Mouse (Mus musculus): ENCODE data around the gene 6030408B16Rik. TPM values are rescaled to one million over a fixed set of nuclear protein-coding genes. Genes with fewer than 3 reads are reported as not detected.

The 6030408B16Rik gene
- polyA plus RNA-seq, 1 experiment from 2014 or later = 0.15 TPM

DNA sequence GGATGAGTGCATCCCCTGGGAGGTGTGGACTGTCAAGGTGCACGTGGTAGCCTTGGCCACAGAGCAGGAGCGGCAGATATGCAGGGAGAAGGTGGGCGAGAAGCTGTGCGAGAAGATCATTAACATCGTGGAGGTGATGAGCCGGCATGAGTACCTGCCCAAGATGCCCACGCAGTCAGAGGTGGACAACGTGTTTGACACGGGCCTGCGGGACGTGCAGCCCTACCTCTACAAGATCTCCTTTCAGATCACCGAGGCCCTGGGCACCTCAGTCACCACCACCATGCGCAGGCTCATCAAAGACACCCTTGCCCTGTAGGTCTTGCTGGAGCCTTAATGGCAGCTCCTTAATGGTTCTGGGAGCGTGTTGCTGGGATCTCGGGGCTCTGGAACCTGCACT is 2.7 kb upstream of the 6030408B16Rik start:
- no peak overlapping the region for H3K4me3 ChIP-seq
- 95% methylated on average over 15 of the region's 15 CpGs for WGBS
- H3K27ac ChIP-seq (replicated peaks) = no peak overlapping the region
- peaks cover 58% of the 10 kb centered on the region for H3K36me3 ChIP-seq
- ATAC-seq (ENCODE audit: low FRiP score, low read depth) = no peak
- H3K4me1 ChIP-seq = peaks cover 2% of the 10 kb centered on the region
- H3K4me2 ChIP-seq (replicated peaks) = no peak overlapping the region
- H3K27me3 ChIP-seq = no peaks in the 10 kb centered on the region
- no peak overlapping the region for H3K9ac ChIP-seq (replicated peaks)
- no peaks in the 10 kb centered on the region for H3K9me3 ChIP-seq

DNA sequence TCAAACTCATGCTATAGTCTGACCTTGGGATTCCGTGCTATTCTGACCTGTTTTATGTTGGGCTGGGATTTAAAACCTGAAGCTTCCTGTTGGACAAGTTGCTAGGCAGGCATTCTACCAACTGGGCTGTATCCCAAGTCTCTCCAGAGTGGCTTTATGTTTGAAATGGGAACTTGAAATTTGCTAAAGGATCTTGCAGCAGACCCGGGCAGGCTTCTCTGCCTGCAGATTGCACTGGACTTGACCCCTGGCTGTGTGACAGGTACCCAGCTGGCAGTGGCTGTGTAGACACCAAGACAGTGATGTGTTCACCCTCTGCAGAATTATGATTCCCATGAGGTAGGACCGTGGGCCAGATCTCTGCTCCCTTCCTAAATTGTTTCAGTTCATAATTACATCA is 1.0 kb upstream of the 6030408B16Rik start:
- H3K4me1 ChIP-seq = no peaks in the 10 kb centered on the region
- H3K4me2 ChIP-seq (replicated peaks) = no peak overlapping the region
- no peak for ATAC-seq (ENCODE audit: low FRiP score, low read depth)
- H3K9me3 ChIP-seq = no peaks in the 10 kb centered on the region
- H3K9ac ChIP-seq (replicated peaks) = no peak overlapping the region
- H3K36me3 ChIP-seq = peaks cover 50% of the 10 kb centered on the region
- 0 out of 2 replicates have a peak, but pooled peaks cover 3% of the 10 kb centered on the region for H3K27me3 ChIP-seq
- no peak overlapping the region for H3K4me3 ChIP-seq
- H3K27ac ChIP-seq (replicated peaks) = no peak overlapping the region
- 89% methylated on average over 3 of the region's 3 CpGs for WGBS

DNA sequence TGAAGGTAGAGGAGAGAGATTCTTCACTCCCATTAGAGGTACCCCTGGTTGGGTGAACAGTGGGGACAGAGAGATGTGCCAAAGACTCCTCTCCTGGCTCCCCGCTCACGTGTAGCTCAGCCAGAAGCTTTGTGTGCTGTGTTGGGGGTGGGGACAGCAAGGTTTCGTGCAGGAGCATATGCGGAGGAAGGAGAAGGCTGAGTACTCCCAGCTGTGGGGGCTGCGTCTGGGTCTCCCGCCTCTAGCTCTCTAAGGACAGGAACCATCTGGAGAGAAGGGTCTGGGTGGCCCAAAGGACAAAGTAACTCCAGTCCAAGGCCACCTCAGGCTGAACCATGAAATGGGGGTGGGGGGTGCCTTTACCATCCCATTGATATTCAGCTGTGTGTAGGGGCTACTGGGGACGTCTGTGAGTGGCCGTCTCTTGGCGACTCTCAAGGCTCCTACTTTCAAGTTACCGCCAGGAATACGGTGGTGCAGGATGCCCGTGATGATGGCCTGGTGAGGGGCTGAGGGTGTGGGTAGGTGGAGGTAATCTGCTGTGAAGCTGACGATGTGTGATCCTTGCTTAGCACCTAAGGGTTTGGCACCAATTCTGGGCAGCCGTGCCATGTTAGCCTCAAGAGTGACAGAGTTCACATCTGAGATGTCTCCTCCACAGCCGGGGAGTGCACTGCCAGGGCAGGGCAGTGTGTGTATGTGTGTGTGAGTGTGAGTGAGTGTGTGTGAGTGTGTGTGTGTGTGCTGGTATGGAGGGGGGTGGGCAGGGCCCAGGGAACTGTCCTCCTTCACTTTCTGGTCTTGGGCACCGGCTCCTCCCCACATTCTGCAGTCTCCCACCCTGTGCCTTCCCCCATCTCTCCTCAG is 1.2 kb downstream of the 6030408B16Rik start:
- Histone ChIP-seq H3K27me3 (0 out of 2 replicates have a peak, but pooled peaks cover 3% of the 10 kb centered on the region), H3K9me3 (no peaks in the 10 kb centered on the region), H3K4me3 (no peak overlapping the region), H3K4me1 (peaks cover 5% of the 10 kb centered on the region), H3K4me2 (replicated peaks) (no peak overlapping the region), H3K36me3 (peaks cover 33% of the 10 kb centered on the region), H3K9ac (replicated peaks) (no peak overlapping the region), H3K27ac (replicated peaks) (no peak overlapping the region)
- no peak for ATAC-seq (ENCODE audit: low FRiP score, low read depth)
- 69% methylated on average over 16 of the region's 16 CpGs for WGBS

DNA sequence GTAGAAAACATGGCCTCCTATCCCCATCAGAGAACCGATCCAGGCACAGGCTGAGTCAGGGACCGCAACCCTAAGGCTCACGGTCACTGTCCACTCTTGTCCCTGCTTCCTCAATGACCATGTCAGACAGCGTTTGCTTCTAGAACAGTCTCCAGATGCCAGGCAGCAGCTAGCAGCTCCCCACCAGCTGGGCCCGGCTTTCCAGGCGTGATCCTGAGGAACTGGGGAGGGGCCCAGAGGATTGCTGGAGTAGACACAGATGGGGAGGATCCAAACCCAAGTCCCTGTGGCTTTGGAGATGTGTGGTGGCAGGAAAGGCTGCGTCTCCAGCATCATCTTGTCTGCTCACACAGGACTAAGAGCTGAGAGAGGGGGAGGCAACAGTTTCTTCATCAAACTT is 2.1 kb downstream of the 6030408B16Rik start:
- Histone ChIP-seq H3K27ac (replicated peaks) (no peak overlapping the region), H3K4me3 (no peak overlapping the region), H3K4me2 (replicated peaks) (no peak overlapping the region), H3K36me3 (peaks cover 25% of the 10 kb centered on the region), H3K27me3 (0 out of 2 replicates have a peak, but pooled peaks cover 3% of the 10 kb centered on the region), H3K9ac (replicated peaks) (no peak overlapping the region), H3K4me1 (peaks cover 5% of the 10 kb centered on the region), H3K9me3 (no peaks in the 10 kb centered on the region)
- ATAC-seq (ENCODE audit: low FRiP score, low read depth) = no peak
- WGBS = 81% methylated on average over 7 of the region's 7 CpGs

DNA sequence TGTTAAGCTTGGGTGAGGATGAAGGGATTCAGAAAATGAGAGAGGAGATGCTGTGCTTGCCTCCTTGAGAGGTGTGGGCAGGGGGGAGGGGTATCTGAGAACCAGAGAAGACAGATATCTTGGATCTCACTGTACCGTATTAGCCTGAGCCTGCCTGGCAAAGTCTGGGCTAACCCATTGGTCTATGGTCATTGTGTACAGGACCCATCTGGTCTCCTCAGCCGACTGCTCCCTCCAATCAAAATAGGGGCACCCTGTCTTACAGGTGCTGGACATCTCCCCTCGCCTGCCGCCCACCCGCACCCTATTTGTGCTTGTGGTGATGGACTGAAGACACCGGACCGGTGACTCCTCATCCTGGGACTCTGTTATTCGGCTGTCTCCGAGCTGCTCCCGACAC is 2.6 kb downstream of the 6030408B16Rik start:
- Histone ChIP-seq H3K9ac (replicated peaks) (no peak overlapping the region), H3K4me1 (peaks cover 5% of the 10 kb centered on the region), H3K4me3 (no peak overlapping the region), H3K36me3 (peaks cover 20% of the 10 kb centered on the region), H3K27ac (replicated peaks) (no peak overlapping the region), H3K4me2 (replicated peaks) (no peak overlapping the region), H3K9me3 (no peaks in the 10 kb centered on the region), H3K27me3 (0 out of 2 replicates have a peak, but pooled peaks cover 3% of the 10 kb centered on the region)
- ATAC-seq (ENCODE audit: low FRiP score, low read depth) = no peak
- 91% methylated on average over 10 of the region's 10 CpGs for WGBS

DNA sequence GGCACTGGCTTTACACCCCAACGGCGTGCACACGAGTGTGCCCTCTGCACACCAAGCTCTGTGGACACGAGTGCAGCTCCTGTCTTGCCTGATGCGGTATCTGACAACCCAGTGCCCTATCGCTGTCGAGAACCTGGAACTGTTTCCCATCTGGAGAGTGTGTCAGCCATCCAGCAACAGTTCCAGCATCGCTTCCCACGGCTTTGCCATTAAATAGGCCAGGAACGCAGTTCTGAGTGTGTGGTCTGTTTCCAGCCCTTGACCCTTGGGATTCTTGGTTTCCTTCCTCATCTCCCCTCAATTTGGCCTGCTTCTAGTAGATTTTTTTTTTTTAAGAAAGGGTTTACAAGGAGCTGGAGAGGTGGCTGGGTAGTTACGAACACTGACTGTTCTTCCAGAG is 3.1 kb downstream of the 6030408B16Rik start:
- Histone ChIP-seq H3K4me1 (peaks cover 5% of the 10 kb centered on the region), H3K27ac (replicated peaks) (no peak overlapping the region), H3K4me2 (replicated peaks) (no peak overlapping the region), H3K36me3 (peaks cover 15% of the 10 kb centered on the region), H3K27me3 (0 out of 2 replicates have a peak, but pooled peaks cover 3% of the 10 kb centered on the region), H3K9ac (replicated peaks) (no peak overlapping the region), H3K9me3 (no peaks in the 10 kb centered on the region), H3K4me3 (no peak overlapping the region)
- WGBS = 89% methylated on average over 11 of the region's 11 CpGs
- ATAC-seq (ENCODE audit: low FRiP score, low read depth) = no peak

DNA sequence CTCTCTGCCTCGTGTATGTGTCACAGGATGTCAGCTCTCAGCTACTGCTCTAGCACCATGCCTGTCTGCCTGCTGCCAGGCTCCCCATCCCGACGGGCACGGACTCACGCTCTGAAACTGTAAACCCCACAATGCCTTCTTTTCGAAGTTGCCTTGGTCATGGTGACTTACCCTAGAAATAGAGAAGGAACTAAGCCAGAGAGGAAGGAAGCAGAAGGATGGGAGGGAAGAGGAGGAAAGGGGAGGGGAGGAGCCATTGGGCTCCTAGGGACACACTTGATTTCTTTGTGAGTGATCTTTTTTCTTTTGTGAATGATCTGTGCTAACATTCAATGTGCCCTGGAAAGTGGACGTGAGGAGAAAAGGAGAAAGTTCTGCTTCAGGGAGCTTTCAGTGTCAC is 5.0 kb downstream of the 6030408B16Rik start:
- Histone ChIP-seq H3K27ac (replicated peaks) (no peak overlapping the region), H3K4me3 (no peak overlapping the region), H3K9me3 (no peaks in the 10 kb centered on the region), H3K4me1 (peaks cover 5% of the 10 kb centered on the region), H3K4me2 (replicated peaks) (peak overlapping the region; percentile 41; the same call in 1 of the 2 replicates), H3K36me3 (no peaks in the 10 kb centered on the region), H3K27me3 (0 out of 2 replicates have a peak, but pooled peaks cover 3% of the 10 kb centered on the region), H3K9ac (replicated peaks) (no peak overlapping the region)
- WGBS = 29% methylated on average over 7 of the region's 7 CpGs
- ATAC-seq (ENCODE audit: low FRiP score, low read depth) = no peak

DNA sequence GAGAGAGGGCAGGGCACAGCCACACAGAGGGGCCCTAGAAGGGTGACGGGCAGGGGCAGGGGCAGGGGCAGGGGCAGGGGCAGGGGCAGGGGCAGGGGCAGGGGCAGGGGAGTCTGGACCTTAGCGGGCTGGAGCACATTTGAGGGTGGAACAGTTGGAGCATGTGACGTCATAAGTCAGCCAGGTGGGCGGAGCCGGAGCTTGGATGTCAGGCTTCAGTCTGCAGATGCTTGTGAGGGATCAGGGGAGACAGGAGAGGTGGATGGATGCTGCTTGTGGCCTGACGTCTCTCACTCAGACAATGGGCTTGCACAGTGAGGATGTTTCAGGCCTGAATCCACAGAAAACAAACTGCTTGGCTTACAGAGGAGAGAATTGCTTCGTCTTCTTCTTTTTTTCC is 5.5 kb downstream of the 6030408B16Rik start:
- 15% methylated on average over 7 of the region's 7 CpGs for WGBS
- peaks cover 5% of the 10 kb centered on the region for H3K4me1 ChIP-seq
- peak overlapping the region; percentile 41 for H3K4me2 ChIP-seq (replicated peaks)
- H3K27me3 ChIP-seq = 0 out of 2 replicates have a peak, but pooled peaks cover 3% of the 10 kb centered on the region
- peak overlapping the region; percentile 16; the same call in 1 of the 2 replicates for H3K4me3 ChIP-seq
- ATAC-seq (ENCODE audit: low FRiP score, low read depth) = no peak; the same call in 1 of the 2 replicates
- no peak overlapping the region for H3K27ac ChIP-seq (replicated peaks)
- 0 out of 2 replicates have a peak overlapping the region, but pooled peaks have one; percentile 15 for H3K9ac ChIP-seq (replicated peaks)
- H3K36me3 ChIP-seq = no peaks in the 10 kb centered on the region
- H3K9me3 ChIP-seq = no peaks in the 10 kb centered on the region

DNA sequence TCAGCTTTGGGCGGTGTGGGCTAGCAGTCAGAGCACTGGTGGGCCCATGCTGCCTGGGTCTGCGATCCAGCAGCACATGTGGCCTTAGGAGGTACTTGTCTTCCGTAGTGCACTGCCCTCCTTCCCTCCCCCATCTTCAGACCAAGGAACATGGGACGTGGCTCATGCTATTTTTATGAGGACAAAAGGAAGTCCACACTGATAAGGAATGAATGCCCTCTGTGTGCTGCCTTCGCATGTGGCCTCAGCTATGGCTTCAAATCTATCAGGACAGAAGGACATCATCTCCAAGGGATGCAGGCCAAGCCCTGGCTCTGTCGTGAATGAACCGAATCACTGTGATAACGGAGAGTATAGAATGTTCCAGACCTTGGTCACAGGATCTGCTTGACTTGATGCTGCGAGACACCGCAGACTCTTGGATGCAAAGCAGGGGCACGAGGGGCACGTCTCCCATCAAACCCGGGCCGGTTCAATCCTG is 6.5 kb downstream of the 6030408B16Rik start:
- ATAC-seq (ENCODE audit: low FRiP score, low read depth) = no peak
- no peaks in the 10 kb centered on the region for H3K36me3 ChIP-seq
- H3K4me2 ChIP-seq (replicated peaks) = no peak overlapping the region
- H3K9ac ChIP-seq (replicated peaks) = no peak overlapping the region
- no peak overlapping the region for H3K27ac ChIP-seq (replicated peaks)
- no peak overlapping the region for H3K4me3 ChIP-seq
- WGBS = 82% methylated on average over 14 of the region's 14 CpGs
- no peaks in the 10 kb centered on the region for H3K9me3 ChIP-seq
- 0 out of 2 replicates have a peak, but pooled peaks cover 3% of the 10 kb centered on the region for H3K27me3 ChIP-seq
- H3K4me1 ChIP-seq = peaks cover 5% of the 10 kb centered on the region

DNA sequence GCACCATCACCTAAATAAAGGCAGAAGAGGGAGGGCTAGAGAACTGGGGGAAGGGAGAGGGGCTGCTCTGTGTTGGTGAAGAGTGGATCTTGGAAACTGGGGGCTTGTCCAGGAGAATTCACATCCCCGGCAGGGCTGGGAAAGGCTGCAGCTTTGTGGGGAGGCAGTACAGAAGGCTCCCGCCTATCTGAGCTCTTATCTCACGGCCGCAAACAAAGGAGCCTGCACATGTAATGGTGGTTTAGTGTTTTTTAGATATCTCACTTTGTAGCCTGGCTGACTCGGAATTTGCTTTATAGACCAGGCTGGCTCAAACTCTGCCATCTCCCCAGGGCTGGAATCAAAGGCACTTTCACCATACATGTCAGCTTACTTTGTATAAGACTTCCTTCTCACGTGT is 7.1 kb downstream of the 6030408B16Rik start:
- Histone ChIP-seq H3K4me1 (peaks cover 5% of the 10 kb centered on the region), H3K27me3 (0 out of 2 replicates have a peak, but pooled peaks cover 3% of the 10 kb centered on the region), H3K9ac (replicated peaks) (no peak overlapping the region), H3K9me3 (no peaks in the 10 kb centered on the region), H3K27ac (replicated peaks) (no peak overlapping the region), H3K4me3 (no peak overlapping the region), H3K36me3 (no peaks in the 10 kb centered on the region), H3K4me2 (replicated peaks) (no peak overlapping the region)
- WGBS = 76% methylated on average over 6 of the region's 6 CpGs
- ATAC-seq (ENCODE audit: low FRiP score, low read depth) = no peak

DNA sequence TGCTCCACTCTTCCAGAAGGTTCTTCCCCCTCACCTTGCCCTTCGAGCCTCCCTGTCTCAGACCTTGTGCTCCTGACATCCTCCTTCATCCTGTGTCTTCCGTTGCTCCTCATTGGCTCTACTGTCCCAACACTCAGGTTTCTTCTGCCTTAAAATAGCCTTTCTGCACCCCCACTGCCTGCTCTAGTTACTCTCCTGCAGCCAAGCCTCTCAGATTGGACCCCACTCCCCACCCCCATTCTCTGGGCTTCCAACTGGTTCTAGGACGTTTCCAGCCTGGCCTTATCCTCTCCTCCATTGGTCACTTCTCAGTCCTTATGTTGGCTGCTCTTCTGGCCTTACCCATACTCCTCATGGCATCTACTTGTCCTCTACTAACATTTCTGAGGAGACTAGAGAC is 9.2 kb downstream of the 6030408B16Rik start:
- no peaks in the 10 kb centered on the region for H3K27me3 ChIP-seq
- no peaks in the 10 kb centered on the region for H3K9me3 ChIP-seq
- ATAC-seq (ENCODE audit: low FRiP score, low read depth) = no peak
- no peak overlapping the region for H3K27ac ChIP-seq (replicated peaks)
- no peak overlapping the region for H3K9ac ChIP-seq (replicated peaks)
- 75% methylated on average over 3 of the region's 3 CpGs for WGBS
- H3K36me3 ChIP-seq = no peaks in the 10 kb centered on the region
- peaks cover 5% of the 10 kb centered on the region for H3K4me1 ChIP-seq
- no peak overlapping the region for H3K4me3 ChIP-seq
- H3K4me2 ChIP-seq (replicated peaks) = no peak overlapping the region

DNA sequence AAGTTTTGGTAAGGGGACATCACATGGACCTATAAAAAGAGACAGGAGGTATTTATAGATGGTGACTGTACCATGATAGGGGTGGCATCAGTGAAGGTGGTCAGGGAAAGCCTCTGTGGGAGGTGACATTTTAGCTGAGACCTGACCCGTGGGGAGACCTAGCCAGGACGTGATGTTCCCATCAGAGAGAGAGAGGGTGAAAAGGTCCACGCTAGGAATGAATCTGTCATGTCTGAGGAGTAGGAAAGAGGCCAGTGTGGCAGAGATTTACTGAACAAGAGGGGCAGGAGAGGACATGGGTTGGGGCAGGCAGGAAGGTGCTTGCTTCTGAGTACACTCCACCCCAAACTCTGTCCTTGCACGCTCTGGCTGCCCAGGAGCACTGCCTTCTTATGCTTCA is 10.8 kb downstream of the 6030408B16Rik start:
- WGBS = 83% methylated on average over 4 of the region's 4 CpGs
- ATAC-seq (ENCODE audit: low FRiP score, low read depth) = no peak

More for the DNA sequence above, 10.8 kb downstream of the 6030408B16Rik start:
- Histone ChIP-seq H3K4me1 (no peaks in the 10 kb centered on the region), H3K9me3 (no peaks in the 10 kb centered on the region), H3K27ac (replicated peaks) (no peak overlapping the region), H3K36me3 (no peaks in the 10 kb centered on the region), H3K27me3 (no peaks in the 10 kb centered on the region), H3K4me2 (replicated peaks) (no peak overlapping the region), H3K4me3 (no peak overlapping the region), H3K9ac (replicated peaks) (no peak overlapping the region)

Data from midbrain, embryonic 12.5 days (tissue).